8 mouse cellular contexts compared by ENCODE assay signal in the genomic region with DNA sequence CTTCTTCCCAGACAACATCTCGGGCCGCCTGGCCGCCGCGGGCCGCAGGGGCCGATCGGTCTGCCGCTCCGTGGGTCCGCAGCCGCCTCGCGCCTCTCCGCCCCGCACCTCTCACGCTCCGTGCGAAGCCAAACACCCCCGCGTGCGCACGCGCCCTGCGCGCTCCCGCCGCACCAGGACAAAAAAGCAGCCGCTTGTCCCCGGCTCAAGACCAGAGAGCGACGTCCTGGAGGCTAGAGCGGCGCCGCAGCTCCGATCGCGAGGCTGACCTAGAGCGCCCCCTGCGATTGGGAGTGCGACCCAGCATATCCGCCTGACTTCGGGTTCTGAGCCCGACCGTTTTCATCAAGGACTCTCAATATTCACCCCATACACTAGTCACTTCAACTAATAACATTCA. TPM values are rescaled to one million over a fixed set of nuclear protein-coding genes. Genes with fewer than 3 reads are reported as not detected.
DNase-seq lines count a peak whose midpoint lies in the region; ATAC-seq and TF ChIP-seq lines count a peak whose summit lies in the region.

A gene (minus strand): TSS at position 156 of the 400 bp plus-strand sequence.

- H3K36me3 ChIP-seq in embryonic facial prominence, embryonic 15.5 days: no peaks in the 10 kb centered on the region
- no peaks in the 10 kb centered on the region for H3K36me3 ChIP-seq in limb, embryonic 14.5 days (ENCODE audit: control insufficient read depth, insufficient read depth, low read length)
- no peaks in the 10 kb centered on the region for H3K36me3 ChIP-seq in midbrain, postnatal 0 days (ENCODE audit: insufficient read depth, low read length)

- peak within 1 kb of the TSS; percentile 55 for H3K4me2 ChIP-seq in embryonic facial prominence, embryonic 15.5 days (replicated peaks)
- peak within 1 kb of the TSS; percentile 57 for H3K4me2 ChIP-seq in limb, embryonic 14.5 days (replicated peaks; ENCODE audit: low read depth, low read length, severe bottlenecking)
- peak within 1 kb of the TSS; percentile 63 for H3K4me2 ChIP-seq in midbrain, postnatal 0 days (ENCODE audit: low read depth, low read length, poor library complexity, severe bottlenecking)

- peak within 1 kb of the TSS; percentile 87 for H3K27ac ChIP-seq in bone marrow, adult 2 months (ENCODE audit: control insufficient read depth, insufficient read depth, low read depth, low read length, poor library complexity)
- peak within 1 kb of the TSS; percentile 90 for H3K27ac ChIP-seq in embryonic facial prominence, embryonic 15.5 days (replicated peaks)
- peak within 1 kb of the TSS; percentile 93 for H3K27ac ChIP-seq in limb, embryonic 14.5 days (replicated peaks; ENCODE audit: low read depth, low read length)
- H3K27ac ChIP-seq in midbrain, postnatal 0 days (ENCODE audit: low read depth, low read length): peak within 1 kb of the TSS; percentile 95

- peak; percentile 95 for DNase-seq in 416B (ENCODE audit: low read depth)
- DNase-seq in heart, adult 8-10 months (ENCODE audit: low spot score): peak; percentile 92
- peak; percentile 95 for DNase-seq in kidney, adult 9 months
- DNase-seq in limb, embryonic 14.5 days (ENCODE audit: low spot score): peak; percentile 90
- peak; percentile 96 for DNase-seq in midbrain, postnatal 0 days (ENCODE audit: low spot score)
- peak; percentile 90 to 96 for DNase-seq in spleen, postnatal 14 days (ENCODE audit: low spot score in 2 of 2)

- peak; percentile 94 for TF ChIP-seq CTCF in bone marrow, adult 2 months (IDR thresholded peaks at IDR 0.05; ENCODE audit: control insufficient read depth, insufficient read depth, low read length)
- peak; percentile 96 for TF ChIP-seq CTCF in midbrain, postnatal 0 days (IDR thresholded peaks at IDR 0.05)

- no peaks in the 10 kb centered on the region for H3K27me3 ChIP-seq in embryonic facial prominence, embryonic 15.5 days
- H3K27me3 ChIP-seq in limb, embryonic 14.5 days (ENCODE audit: control insufficient read depth, insufficient read depth, low read length): no peaks in the 10 kb centered on the region
- H3K27me3 ChIP-seq in midbrain, postnatal 0 days (ENCODE audit: insufficient read depth, low read length): no peaks in the 10 kb centered on the region

- H3K9ac ChIP-seq in embryonic facial prominence, embryonic 15.5 days: peak within 1 kb of the TSS; percentile 75
- H3K9ac ChIP-seq in limb, embryonic 14.5 days (ENCODE audit: low read depth, low read length, severe bottlenecking): peak within 1 kb of the TSS; percentile 99
- peak within 1 kb of the TSS; percentile 99 for H3K9ac ChIP-seq in midbrain, postnatal 0 days (replicated peaks; ENCODE audit: low read length, poor library complexity, severe bottlenecking)

- TF ChIP-seq POLR2A in bone marrow, adult 2 months (IDR thresholded peaks at IDR 0.05; ENCODE audit: borderline replicate concordance, control insufficient read depth, low read depth, low read length): peak; percentile 82; the same call in 1 of the 2 replicates
- peak; percentile 91; the same call in 1 of the 2 replicates for TF ChIP-seq POLR2A in limb, embryonic 14.5 days (IDR thresholded peaks at IDR 0.05; ENCODE audit: borderline replicate concordance, extremely low read depth, insufficient read depth, insufficient read length)

- no peaks in the 10 kb centered on the region; the same call in 1 of the 2 replicates for H3K4me1 ChIP-seq in bone marrow, adult 2 months (ENCODE audit: control insufficient read depth, insufficient read depth, low read length)
- H3K4me1 ChIP-seq in embryonic facial prominence, embryonic 15.5 days: peaks cover 12% of the 10 kb centered on the region
- peaks cover 10% of the 10 kb centered on the region for H3K4me1 ChIP-seq in limb, embryonic 14.5 days (ENCODE audit: control insufficient read depth, insufficient read depth, low read length)
- peaks cover 4% of the 10 kb centered on the region; the same call in 1 of the 2 replicates for H3K4me1 ChIP-seq in midbrain, postnatal 0 days (ENCODE audit: insufficient read depth, low read length)

- H3K4me3 ChIP-seq in bone marrow, adult 2 months (replicated peaks; ENCODE audit: control insufficient read depth, low read depth, low read length): peak within 1 kb of the TSS; percentile 72
- H3K4me3 ChIP-seq in embryonic facial prominence, embryonic 15.5 days (replicated peaks): peak within 1 kb of the TSS; percentile 69
- H3K4me3 ChIP-seq in limb, embryonic 14.5 days (replicated peaks; ENCODE audit: low read length): peak within 1 kb of the TSS; percentile 96
- peak within 1 kb of the TSS; percentile 98 for H3K4me3 ChIP-seq in midbrain, postnatal 0 days (ENCODE audit: low read depth, low read length)

- ATAC-seq in embryonic facial prominence, embryonic 15.5 days (ENCODE audit: insufficient number of reproducible peaks, low FRiP score, low TSS enrichment, low read depth): peak; percentile 88
- ATAC-seq in limb, embryonic 14.5 days (ENCODE audit: low FRiP score, low read depth): peak; percentile 88
- ATAC-seq in midbrain, postnatal 0 days (ENCODE audit: low FRiP score): peak; percentile 93

- no peaks in the 10 kb centered on the region for H3K9me3 ChIP-seq in embryonic facial prominence, embryonic 15.5 days (replicated peaks)
- no peaks in the 10 kb centered on the region for H3K9me3 ChIP-seq in limb, embryonic 14.5 days (ENCODE audit: control insufficient read depth, low read length)
- no peaks in the 10 kb centered on the region for H3K9me3 ChIP-seq in midbrain, postnatal 0 days (ENCODE audit: low read length)

- WGBS in bone marrow, adult 2 months: under 1% methylated on average over 45 of the region's 45 CpGs
- WGBS in embryonic facial prominence, embryonic 15.5 days: under 1% methylated on average over 44 of the region's 45 CpGs
- 0% methylated on average over 20 of the region's 45 CpGs for WGBS in limb, embryonic 14.5 days
- 0% methylated on average over 33 of the region's 45 CpGs for WGBS in midbrain, postnatal 0 days

RNA-seq across cellular contexts. Expression of the gene that starts here (rescaled TPM):
- polyA plus RNA-seq in bone marrow, adult 2 months (2011; ENCODE audit: insufficient read depth, insufficient read length, low replicate concordance, missing spikeins): 21.5 and 26.4 TPM in 2 replicates
- polyA plus RNA-seq in embryonic facial prominence, embryonic 15.5 days (2015; fragmentation: Nextera tagmentation; extraction: Ambion mirVana): 39.6 and 40.2 TPM in 2 replicates
- total RNA-seq in heart, adult 8-10 months (2022): 10 to 100 TPM; 24.3 to 27.0 (median 26.4) TPM
- polyA plus RNA-seq in limb, embryonic 14.5 days (2012; rRNA removed): 89.9 and 97.9 TPM in 2 replicates
- polyA plus RNA-seq in limb, embryonic 14.5 days (2014; fragmentation: Nextera tagmentation; extraction: Ambion mirVana): 51.9 and 62.8 TPM in 2 replicates
- total RNA-seq in midbrain, postnatal 0 days (2014; rRNA removed): 147 and 183 TPM in 2 replicates
- 40.7 and 47.7 TPM in 2 replicates for polyA plus RNA-seq in midbrain, postnatal 0 days (2015; fragmentation: Nextera tagmentation; extraction: Ambion mirVana)

Comparison
In these comparisons a context has a peak if more than half of its experiments do, and no peak if none do; other contexts are left out.
1. Peak in every context shown above with its lines: DNase-seq, ATAC-seq, H3K4me3 ChIP-seq and H3K27ac ChIP-seq.